Mouse (Mus musculus) lung, postnatal 25 days (tissue): ENCODE results near the gene Spdya.
"Not testable (repeated sequence)": the region's sequence is repeated elsewhere in the genome, so short reads cannot be mapped to it uniquely, and the experiment has no call there.

Experiments
- DNase-seq: peaks from one replicate; pipeline ENCODE4 v3.0.0; 2022; ENCODE audit warnings: low spot score

Gene Spdya

DNA sequence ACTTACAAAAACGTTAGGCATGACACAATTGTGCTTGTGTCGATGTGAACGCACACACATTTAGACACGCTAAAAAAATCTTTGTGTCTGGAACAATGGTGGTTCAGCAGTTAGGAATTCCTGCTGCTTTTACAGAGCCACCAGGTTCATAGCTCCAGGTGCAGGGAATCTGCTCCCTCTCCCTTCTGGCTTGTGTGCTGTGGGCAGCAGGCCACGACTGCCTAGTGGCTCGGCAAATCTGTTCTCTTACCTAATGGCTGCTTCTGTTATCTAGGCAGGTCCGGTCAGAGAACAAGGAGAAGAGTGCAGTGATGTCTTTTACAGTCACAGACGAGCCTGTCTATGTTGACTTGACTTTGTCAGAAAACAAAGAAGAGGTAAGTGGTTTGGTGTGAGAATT lies 81.5 kb downstream of the Spdya start:
- DNase-seq = no peak

GRCm38 (mm10) chr17:71636786-71637185 lies 84.9 kb downstream of the Spdya start:
- no peak for DNase-seq

DNA sequence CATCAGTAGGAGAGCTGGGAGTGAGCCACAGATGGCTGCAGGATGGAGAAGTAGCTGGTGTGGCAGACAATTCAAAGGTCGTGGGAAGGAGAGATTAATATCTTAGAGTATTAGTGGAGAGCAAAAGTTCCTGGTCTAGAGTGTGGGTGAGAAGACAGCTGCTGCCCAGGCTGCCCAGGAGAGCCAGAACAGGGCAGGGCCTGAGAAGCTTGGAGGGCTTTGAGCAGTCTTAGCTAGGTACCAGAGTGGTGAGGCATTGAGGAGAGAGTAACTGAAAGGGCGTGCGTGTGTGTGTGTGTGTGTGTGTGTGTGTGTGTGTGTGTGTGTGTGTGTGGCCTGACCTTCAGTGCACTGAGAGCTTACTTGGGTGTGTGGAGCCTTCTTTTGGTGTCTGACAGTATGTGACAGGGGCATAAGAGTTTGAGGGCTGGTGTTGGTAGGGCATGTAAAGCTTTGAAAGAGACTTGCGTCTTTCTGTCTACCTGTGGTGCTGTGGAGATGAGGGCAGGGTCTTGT lies 85.9 kb downstream of the Spdya start:
- no peak for DNase-seq

DNA sequence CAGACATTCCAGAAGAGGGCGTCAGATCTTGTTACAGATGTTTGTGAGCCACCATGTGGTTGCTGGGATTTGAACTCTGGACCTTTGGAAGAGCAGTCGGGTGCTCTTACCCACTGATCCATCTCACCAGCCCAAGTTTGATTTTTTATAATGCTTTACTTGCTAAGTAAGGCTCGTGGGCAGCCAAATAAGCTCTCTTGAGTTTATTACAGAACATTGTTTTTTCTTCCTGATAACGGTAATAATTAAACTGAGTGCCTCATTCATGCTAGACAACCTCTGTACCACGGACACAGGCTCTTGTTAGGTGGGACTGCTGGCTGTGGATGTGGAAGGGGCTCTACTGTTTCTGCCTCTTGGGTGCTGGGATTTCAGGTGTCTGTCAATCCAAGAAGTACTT lies 87.2 kb downstream of the Spdya start:
- not testable (repeated sequence) for DNase-seq
